ENCODE assay signal across 25 mouse cellular contexts in genomic region chr13:64030792-64031191, GRCm38 (mm10). TPM values are rescaled to one million over a fixed set of nuclear protein-coding genes. Genes with fewer than 3 reads are reported as not detected.
DNase-seq lines count a peak whose midpoint lies in the region; ATAC-seq lines count a peak whose summit lies in the region.
"Had no signal": no experiment of that assay in that cellular context is flagged by ENCODE, and none has a peak within 500 bp of the region (broad histone marks: within the 10 kb centered on the region; RNA-seq: fewer than 3 reads in every experiment).

No protein-coding gene starts in this region.

- H3K27ac ChIP-seq in kidney, embryonic 16.5 days (ENCODE audit: low read length): no peak overlapping the region
- H3K27ac ChIP-seq: forebrain, embryonic 10.5 days; heart, adult 2 months; hindbrain, embryonic 12.5 days; stomach, embryonic 15.5 days had no signal

- H3K36me3 ChIP-seq in kidney, embryonic 16.5 days (ENCODE audit: insufficient read depth, low read length): no peaks in the 10 kb centered on the region
- H3K36me3 ChIP-seq: embryonic facial prominence, embryonic 15.5 days; forebrain, embryonic 10.5 days; G1E; hindbrain, embryonic 12.5 days; stomach, embryonic 15.5 days had no signal

- peaks cover 4% of the 10 kb centered on the region; the same call in 1 of the 2 replicates for H3K4me1 ChIP-seq in kidney, embryonic 16.5 days (ENCODE audit: insufficient read depth, low read length)
- H3K4me1 ChIP-seq: stomach, embryonic 15.5 days had no signal

- WGBS in kidney, embryonic 16.5 days: 37% methylated on average over 1 of the region's 1 CpGs

- H3K9me3 ChIP-seq in kidney, embryonic 16.5 days (ENCODE audit: low read length): no peaks in the 10 kb centered on the region
- H3K9me3 ChIP-seq: embryonic facial prominence, embryonic 15.5 days; forebrain, embryonic 10.5 days; G1E; hindbrain, embryonic 12.5 days; stomach, embryonic 15.5 days had no signal

- H3K4me2 ChIP-seq in kidney, embryonic 16.5 days (replicated peaks; ENCODE audit: low read depth, low read length): no peak overlapping the region
- H3K4me2 ChIP-seq: embryonic facial prominence, embryonic 15.5 days; hindbrain, embryonic 12.5 days; stomach, embryonic 15.5 days had no signal

- no peak for ATAC-seq in kidney, embryonic 16.5 days (ENCODE audit: low FRiP score, low TSS enrichment)
- ATAC-seq: CD4-positive, CD25-positive, alpha-beta regulatory T cell, adult 4 months; inflammation-experienced regulatory T-cells, adult 6 months had no signal

- no peak overlapping the region for H3K4me3 ChIP-seq in kidney, embryonic 16.5 days (ENCODE audit: low read length)
- H3K4me3 ChIP-seq: embryonic facial prominence, embryonic 15.5 days; forebrain, embryonic 10.5 days; heart, adult 2 months; hindbrain, embryonic 12.5 days; stomach, embryonic 15.5 days had no signal

- H3K27me3 ChIP-seq in kidney, embryonic 16.5 days (ENCODE audit: insufficient read depth, low read length): no peaks in the 10 kb centered on the region
- H3K27me3 ChIP-seq: embryonic facial prominence, embryonic 15.5 days; stomach, embryonic 15.5 days had no signal

- peak; percentile 68 for DNase-seq in kidney, adult 18-20 months
- peak; percentile 26 for DNase-seq in urinary bladder, postnatal 14 days (ENCODE audit: low spot score)
- no peak for DNase-seq in urinary bladder, adult 2 months (ENCODE audit: low spot score)
- DNase-seq in kidney, postnatal 14 days: peak; percentile 77
- DNase-seq in T-cell, adult 2 months (ENCODE audit: low spot score): no peak
- DNase-seq in right cerebral cortex, adult 2 months (ENCODE audit: low spot score in 2 of 2): no peak
- DNase-seq: cerebellum, adult 8-10 months; gastrocnemius, postnatal 14 days; heart, adult 2 months; layer of hippocampus, adult 9-11 months; lung, adult 2 months; midbrain, embryonic 14.5 days; right cerebral cortex, adult 18-20 months; thymus, postnatal 14 days had no signal

- H3K9ac ChIP-seq in kidney, embryonic 16.5 days (replicated peaks; ENCODE audit: low read length): no peak overlapping the region
- H3K9ac ChIP-seq: embryonic facial prominence, embryonic 15.5 days; hindbrain, embryonic 12.5 days; stomach, embryonic 15.5 days had no signal

RNA-seq across cellular contexts. Expression of gene Hsd17b3, which starts 58.2 kb away (rescaled TPM):
- polyA plus RNA-seq in kidney, embryonic 16.5 days (2015; fragmentation: Nextera tagmentation; extraction: Ambion mirVana): not detected in 2 replicates
- not detected in 2 replicates for polyA plus RNA-seq in urinary bladder, adult 2 months (2012; rRNA removed)
- polyA plus RNA-seq: CD4-positive, CD25-positive, alpha-beta regulatory T cell, adult 4 months; embryonic facial prominence, embryonic 15.5 days; G1E; heart, adult 2 months; heart, postnatal 0 days; hindbrain, embryonic 12.5 days; inflammation-experienced regulatory T-cells, adult 6 months; limb, embryonic 14.5 days; lung, adult 2 months; midbrain, embryonic 14.5 days; spleen, adult 2 months; stomach, embryonic 15.5 days had no signal

Comparison
In these comparisons a context has a peak if more than half of its experiments do, and no peak if none do; other contexts are left out.
1. DNase-seq: peak in kidney, adult 18-20 months (single experiment), urinary bladder, postnatal 14 days (single experiment) and kidney, postnatal 14 days (single experiment); none in urinary bladder, adult 2 months (single experiment), T-cell, adult 2 months (single experiment) and right cerebral cortex, adult 2 months (0 of 2).